Mouse (Mus musculus): ENCODE measurements around the gene Hsd17b12. TPM values are rescaled to one million over a fixed set of nuclear protein-coding genes. Genes with fewer than 3 reads are reported as not detected.

The Hsd17b12 gene
- polyA plus RNA-seq, 1 experiment from 2014 or later = 124 TPM

GRCm38 (mm10) chr2:94010335-94011291 is 147.2 kb downstream of the Hsd17b12 start, which contains the start of gene Alkbh3:
Gene Alkbh3, minus strand, starts transcription at chr2:94010807.
- Histone ChIP-seq H3K4me1 (replicated peaks; ENCODE audit: control insufficient read depth, insufficient read depth) (peaks cover 3% of the 10 kb centered on the region; the same call in 1 of the 2 replicates), H3K4me3 (ENCODE audit: low read depth, low read length) (peak within 1 kb of the TSS; percentile 81), H3K27me3 (ENCODE audit: control insufficient read depth, insufficient read depth, low read length) (no peaks in the 10 kb centered on the region), H3K9me3 (ENCODE audit: control insufficient read depth, low read length) (no peaks in the 10 kb centered on the region), H3K9ac (ENCODE audit: low read length) (peak within 1 kb of the TSS; percentile 91), H3K36me3 (ENCODE audit: control insufficient read depth, insufficient read depth, low read length) (no peaks in the 10 kb centered on the region), H3K4me2 (replicated peaks; ENCODE audit: low read depth) (peak within 1 kb of the TSS; percentile 56), H3K27ac (replicated peaks) (peak within 1 kb of the TSS; percentile 69; the same call in 1 of the 2 replicates)
- 5% methylated on average over 47 of the region's 47 CpGs for WGBS
- TF ChIP-seq CTCF (IDR thresholded peaks at IDR 0.05; ENCODE audit: low read depth) (no peak), EP300 (optimal IDR thresholded peaks at IDR 0.05) (no peak)
- peak; percentile 92 for DNase-seq (ENCODE audit: low spot score)
- peak; percentile 100 for ATAC-seq (ENCODE audit: low FRiP score, low TSS enrichment)

- Histone ChIP-seq H3K4me3 (ENCODE audit: low read depth, low read length) (no peak overlapping the region), H3K9ac (ENCODE audit: low read length) (no peak overlapping the region), H3K27me3 (ENCODE audit: control insufficient read depth, insufficient read depth, low read length) (no peaks in the 10 kb centered on the region), H3K36me3 (ENCODE audit: control insufficient read depth, insufficient read depth, low read length) (peaks cover 18% of the 10 kb centered on the region), H3K27ac (replicated peaks) (no peak overlapping the region), H3K9me3 (ENCODE audit: control insufficient read depth, low read length) (no peaks in the 10 kb centered on the region), H3K4me2 (replicated peaks; ENCODE audit: low read depth) (no peak overlapping the region), H3K4me1 (replicated peaks; ENCODE audit: control insufficient read depth, insufficient read depth) (no peaks in the 10 kb centered on the region)
- DNase-seq (ENCODE audit: low spot score) (peak; percentile 81), ATAC-seq (ENCODE audit: low FRiP score, low TSS enrichment) (peak; percentile 68; the same call in 1 of the 2 replicates)
- WGBS = 4% methylated on average over 2 of the region's 2 CpGs
- TF ChIP-seq EP300 (optimal IDR thresholded peaks at IDR 0.05) (no peak), CTCF (IDR thresholded peaks at IDR 0.05; ENCODE audit: low read depth) (peak; percentile 98)
These were observed 155.4 kb downstream of the Hsd17b12 start for GRCm38 (mm10) chr2:94002331-94002730.

GRCm38 (mm10) chr2:94001918-94002317 is 155.8 kb downstream of the Hsd17b12 start:
- WGBS = 69% methylated on average over 4 of the region's 4 CpGs
- Histone ChIP-seq H3K36me3 (ENCODE audit: control insufficient read depth, insufficient read depth, low read length) (peaks cover 18% of the 10 kb centered on the region), H3K27ac (replicated peaks) (no peak overlapping the region), H3K9me3 (ENCODE audit: control insufficient read depth, low read length) (no peaks in the 10 kb centered on the region), H3K4me1 (replicated peaks; ENCODE audit: control insufficient read depth, insufficient read depth) (no peaks in the 10 kb centered on the region), H3K4me3 (ENCODE audit: low read depth, low read length) (no peak overlapping the region), H3K4me2 (replicated peaks; ENCODE audit: low read depth) (no peak overlapping the region), H3K27me3 (ENCODE audit: control insufficient read depth, insufficient read depth, low read length) (no peaks in the 10 kb centered on the region), H3K9ac (ENCODE audit: low read length) (no peak overlapping the region)
- ATAC-seq (ENCODE audit: low FRiP score, low TSS enrichment) = no peak
- no peak for DNase-seq (ENCODE audit: low spot score)
- no peak for TF ChIP-seq EP300 (optimal IDR thresholded peaks at IDR 0.05)
- TF ChIP-seq CTCF (IDR thresholded peaks at IDR 0.05; ENCODE audit: low read depth) = no peak

- H3K4me1 ChIP-seq (replicated peaks; ENCODE audit: control insufficient read depth, insufficient read depth) = no peaks in the 10 kb centered on the region
- TF ChIP-seq CTCF (IDR thresholded peaks at IDR 0.05; ENCODE audit: low read depth) = no peak
- no peak for TF ChIP-seq EP300 (optimal IDR thresholded peaks at IDR 0.05)
- WGBS = 84% methylated on average over 6 of the region's 6 CpGs
- ATAC-seq (ENCODE audit: low FRiP score, low TSS enrichment) (no peak), DNase-seq (ENCODE audit: low spot score) (no peak)
- H3K4me3 ChIP-seq (ENCODE audit: low read depth, low read length) = no peak overlapping the region
- no peaks in the 10 kb centered on the region for H3K27me3 ChIP-seq (ENCODE audit: control insufficient read depth, insufficient read depth, low read length)
- H3K36me3 ChIP-seq (ENCODE audit: control insufficient read depth, insufficient read depth, low read length) = peaks cover 18% of the 10 kb centered on the region
- no peaks in the 10 kb centered on the region for H3K9me3 ChIP-seq (ENCODE audit: control insufficient read depth, low read length)
- H3K9ac ChIP-seq (ENCODE audit: low read length) = no peak overlapping the region
- no peak overlapping the region for H3K27ac ChIP-seq (replicated peaks)
- no peak overlapping the region for H3K4me2 ChIP-seq (replicated peaks; ENCODE audit: low read depth)
These were observed 156.4 kb downstream of the Hsd17b12 start for GRCm38 (mm10) chr2:94001411-94001810.

GRCm38 (mm10) chr2:93996254-93996653 is 161.5 kb downstream of the Hsd17b12 start, which contains the start of gene Gm27027:
Gene Gm27027, minus strand, starts transcription at chr2:93996354.
- peaks cover 23% of the 10 kb centered on the region for H3K36me3 ChIP-seq (ENCODE audit: control insufficient read depth, insufficient read depth, low read length)
- no peak for DNase-seq (ENCODE audit: low spot score)

GRCm38 (mm10) chr2:93992810-93993209 is 165.0 kb downstream of the Hsd17b12 start:
- H3K9ac ChIP-seq (ENCODE audit: low read length) = no peak overlapping the region
- no peaks in the 10 kb centered on the region for H3K9me3 ChIP-seq (ENCODE audit: control insufficient read depth, low read length)
- no peak for DNase-seq (ENCODE audit: low spot score)
- ATAC-seq (ENCODE audit: low FRiP score, low TSS enrichment) = no peak
- H3K4me2 ChIP-seq (replicated peaks; ENCODE audit: low read depth) = no peak overlapping the region
- WGBS = 72% methylated on average over 3 of the region's 3 CpGs
- H3K36me3 ChIP-seq (ENCODE audit: control insufficient read depth, insufficient read depth, low read length) = peaks cover 22% of the 10 kb centered on the region
- H3K4me1 ChIP-seq (replicated peaks; ENCODE audit: control insufficient read depth, insufficient read depth) = no peaks in the 10 kb centered on the region
- H3K27me3 ChIP-seq (ENCODE audit: control insufficient read depth, insufficient read depth, low read length) = no peaks in the 10 kb centered on the region
- TF ChIP-seq EP300 (optimal IDR thresholded peaks at IDR 0.05) (no peak), CTCF (IDR thresholded peaks at IDR 0.05; ENCODE audit: low read depth) (no peak)
- H3K4me3 ChIP-seq (ENCODE audit: low read depth, low read length) = no peak overlapping the region
- H3K27ac ChIP-seq (replicated peaks) = no peak overlapping the region

More at GRCm38 (mm10) chr2:93996254-93996653, 161.5 kb downstream of the Hsd17b12 start, which contains the start of gene Gm27027:
- Histone ChIP-seq H3K9me3 (ENCODE audit: control insufficient read depth, low read length) (no peaks in the 10 kb centered on the region), H3K4me3 (ENCODE audit: low read depth, low read length) (no peak within 1 kb of the TSS), H3K9ac (ENCODE audit: low read length) (no peak within 1 kb of the TSS), H3K4me1 (replicated peaks; ENCODE audit: control insufficient read depth, insufficient read depth) (no peaks in the 10 kb centered on the region), H3K4me2 (replicated peaks; ENCODE audit: low read depth) (no peak within 1 kb of the TSS), H3K27ac (replicated peaks) (no peak within 1 kb of the TSS), H3K27me3 (ENCODE audit: control insufficient read depth, insufficient read depth, low read length) (no peaks in the 10 kb centered on the region)
- 85% methylated on average over 6 of the region's 6 CpGs for WGBS
- no peak for ATAC-seq (ENCODE audit: low FRiP score, low TSS enrichment)
- no peak for TF ChIP-seq CTCF (IDR thresholded peaks at IDR 0.05; ENCODE audit: low read depth)
- TF ChIP-seq EP300 (optimal IDR thresholded peaks at IDR 0.05) = no peak
